Mouse (Mus musculus) layer of hippocampus, postnatal 10 days (tissue): ENCODE measurements around the gene Hcst. TPM values are rescaled to one million over a fixed set of nuclear protein-coding genes. Genes with fewer than 3 reads are reported as not detected.

ENCODE experiments used
- DNase-seq, 2 experiments: peaks; one replicate each; pipeline ENCODE4 v3.0.0; 2021; ENCODE audit warnings: low spot score in 2 of 2
- long read RNA-seq: library from polyadenylated mRNA; stranded (forward); transcript quantifications from one replicate; pipeline ENCODE4 v2.0.0, GENCODE M21; 2023
- total RNA-seq, 2 experiments: library from RNA; stranded (reverse); gene quantifications; 2 replicates each; pipeline ENCODE4 v1.2.3; 2021

Gene Hcst
- total RNA-seq = 1 to 10 TPM in 1 of 2 experiments, under 1 TPM in 1; 0.91 to 1.8 TPM
- long read RNA-seq = 0 reads

GRCm38 (mm10) chr7:30419561-30420499, at the start of gene Hcst:
Hcst (minus strand) TSS chr7:30419854.
- no peak for DNase-seq

GRCm38 (mm10) chr7:30464816-30465300, 45.2 kb upstream of the Hcst start:
- no peak for DNase-seq

GRCm38 (mm10) chr7:30463996-30464395, 44.3 kb upstream of the Hcst start:
- DNase-seq = no peak

- DNase-seq = no peak
Measured at GRCm38 (mm10) chr7:30463568-30463967, 43.9 kb upstream of the Hcst start.

- no peak for DNase-seq
Measured at GRCm38 (mm10) chr7:30459484-30459883, 39.8 kb upstream of the Hcst start.

- DNase-seq = peak; percentile 74 to 76
Measured at GRCm38 (mm10) chr7:30457629-30458330, 38.1 kb upstream of the Hcst start, which contains the start of the genes Kirrel2 and Nphs1. Kirrel2 (minus strand) TSS chr7:30457690. Nphs1 (plus strand) TSS chr7:30458315.

GRCm38 (mm10) chr7:30456911-30457628, 37.4 kb upstream of the Hcst start:
- no peak for DNase-seq

- DNase-seq = no peak
Measured at GRCm38 (mm10) chr7:30456487-30456886, 36.8 kb upstream of the Hcst start.

- DNase-seq = no peak
Measured at GRCm38 (mm10) chr7:30454259-30454658, 34.6 kb upstream of the Hcst start.

GRCm38 (mm10) chr7:30453766-30454165, 34.1 kb upstream of the Hcst start:
- no peak for DNase-seq

- DNase-seq = no peak
Measured at GRCm38 (mm10) chr7:30453327-30453726, 33.7 kb upstream of the Hcst start.

GRCm38 (mm10) chr7:30450241-30450640, 30.6 kb upstream of the Hcst start:
- DNase-seq = no peak

- peak; percentile 75 to 84 for DNase-seq
Measured at GRCm38 (mm10) chr7:30444971-30445751, 25.5 kb upstream of the Hcst start, which contains the start of gene Aplp1. Aplp1 (minus strand) TSS chr7:30445535.

GRCm38 (mm10) chr7:30444154-30444970, 24.7 kb upstream of the Hcst start:
- DNase-seq = peak; percentile 67 to 76

GRCm38 (mm10) chr7:30443696-30444095, 24.0 kb upstream of the Hcst start:
- DNase-seq = no peak

GRCm38 (mm10) chr7:30440697-30441096, 21.0 kb upstream of the Hcst start:
- DNase-seq = peak; percentile 76 to 78

GRCm38 (mm10) chr7:30439734-30440133, 20.1 kb upstream of the Hcst start:
- DNase-seq = no peak

- no peak for DNase-seq
Measured at GRCm38 (mm10) chr7:30436879-30437278, 17.2 kb upstream of the Hcst start.

GRCm38 (mm10) chr7:30435156-30435555, 15.5 kb upstream of the Hcst start:
- no peak for DNase-seq
